Mouse (Mus musculus): ENCODE data around the gene Mrto4. TPM values are rescaled to one million over a fixed set of nuclear protein-coding genes. Genes with fewer than 3 reads are reported as not detected.

Gene Mrto4
- polyA plus RNA-seq (2015; fragmentation: Nextera tagmentation; extraction: Ambion mirVana) = 50.8 and 58.6 TPM in 2 replicates

GRCm38 (mm10) chr4:139351931-139352711 is at the start of gene Mrto4, which contains the start of the genes Emc1 and Ubr4:
Mrto4 (minus strand) TSS chr4:139352576.
Emc1 (plus strand) TSS chr4:139352587.
Ubr4 (plus strand) TSS chr4:139352609.

GRCm38 (mm10) chr4:139310171-139310898 is 42.0 kb downstream of the Mrto4 start, which contains the start of the genes Pqlc2 and Akr7a5:
Pqlc2 (minus strand) TSS chr4:139310708.
Akr7a5 (plus strand) TSS chr4:139310744.

Small RNA genes within 50 kb of the gene (microRNA-seq; reads per million reads assigned to microRNA genes)
- gene Gm24245 (not detected), gene Gm25732 (not detected)

Other genes with a start within 250 kb of the Mrto4 start
- gene Minos1, start 221.5 kb downstream of the Mrto4 start, polyA plus RNA-seq (2015; fragmentation: Nextera tagmentation; extraction: Ambion mirVana) = 455 and 505 TPM in 2 replicates
- gene Capzb, start 159.7 kb downstream of the Mrto4 start, polyA plus RNA-seq (2015; fragmentation: Nextera tagmentation; extraction: Ambion mirVana) = 432 and 489 TPM in 2 replicates
- 8.4 and 10.2 TPM in 2 replicates for gene Pqlc2, start 41.9 kb downstream of the Mrto4 start, polyA plus RNA-seq (2015; fragmentation: Nextera tagmentation; extraction: Ambion mirVana)
- gene Akr7a5, start 41.8 kb downstream of the Mrto4 start, polyA plus RNA-seq (2015; fragmentation: Nextera tagmentation; extraction: Ambion mirVana) = 47.6 and 49.5 TPM in 2 replicates
- gene Emc1, start within 50 bp of the Mrto4 start, polyA plus RNA-seq (2015; fragmentation: Nextera tagmentation; extraction: Ambion mirVana) = 10.6 and 13.1 TPM in 2 replicates
- 40.9 and 42.9 TPM in 2 replicates for gene Ubr4, start within 50 bp of the Mrto4 start, polyA plus RNA-seq (2015; fragmentation: Nextera tagmentation; extraction: Ambion mirVana)
- gene Iffo2, start 178.0 kb upstream of the Mrto4 start, polyA plus RNA-seq (2015; fragmentation: Nextera tagmentation; extraction: Ambion mirVana) = 3.7 and 4.3 TPM in 2 replicates

Measured in urinary bladder, postnatal 0 days (tissue).